In the genomic region with DNA sequence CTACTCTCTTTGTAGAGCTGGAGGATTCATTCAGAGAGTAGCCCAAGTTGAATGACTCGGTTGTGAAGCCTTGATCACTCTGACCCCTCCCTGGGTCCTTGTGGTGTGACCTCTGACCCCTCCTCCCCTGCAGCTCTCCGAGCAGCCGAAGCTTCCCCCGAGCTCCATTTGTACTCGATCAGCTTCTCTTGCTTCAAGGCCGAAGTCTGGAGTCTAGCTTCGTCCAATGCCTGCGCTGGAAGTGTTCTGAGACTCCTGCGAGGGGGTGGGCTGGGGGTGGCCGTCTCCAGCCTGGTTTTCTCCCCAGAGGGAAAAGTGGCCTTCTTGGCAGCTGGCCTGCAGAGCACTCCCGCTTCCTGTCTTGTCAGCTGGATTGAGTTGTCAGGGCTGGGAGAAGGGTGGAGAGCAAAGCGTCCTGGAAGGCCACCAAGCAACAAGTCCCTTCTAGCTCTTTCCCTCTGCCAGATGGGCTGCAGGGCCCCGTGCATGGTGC, we compare ENCODE assay signal across 9 mouse cellular contexts. TPM values are rescaled to one million over a fixed set of nuclear protein-coding genes. Genes with fewer than 3 reads are reported as not detected.
DNase-seq lines count a peak whose midpoint lies in the region; ATAC-seq and TF ChIP-seq lines count a peak whose summit lies in the region.
"Had no signal": no experiment of that assay in that cellular context is flagged by ENCODE, and none has a peak within 500 bp of the region (broad histone marks: within the 10 kb centered on the region; RNA-seq: fewer than 3 reads in every experiment).

A gene (minus strand): TSS at position 180 of the 493 bp plus-strand sequence.

- no peaks in the 10 kb centered on the region for H3K4me1 ChIP-seq in spleen, adult 2 months (ENCODE audit: control insufficient read depth, insufficient read depth, insufficient read length)
- peaks cover 27% of the 10 kb centered on the region for H3K4me1 ChIP-seq in hindbrain, embryonic 10.5 days (replicated peaks)
- H3K4me1 ChIP-seq in midbrain, embryonic 14.5 days (ENCODE audit: control insufficient read depth, insufficient read depth, low read length) = peaks cover 17% of the 10 kb centered on the region

- H3K27me3 ChIP-seq in spleen, adult 2 months (ENCODE audit: control insufficient read depth, insufficient read depth, low read length) = peaks cover 7% of the 10 kb centered on the region
- peaks cover 60% of the 10 kb centered on the region for H3K27me3 ChIP-seq in hindbrain, embryonic 10.5 days (ENCODE audit: insufficient read depth, poor library complexity, severe bottlenecking)
- peaks cover 14% of the 10 kb centered on the region for H3K27me3 ChIP-seq in midbrain, embryonic 14.5 days (ENCODE audit: control insufficient read depth, insufficient read depth, low read length)

- no peaks in the 10 kb centered on the region for H3K9me3 ChIP-seq in hindbrain, embryonic 10.5 days
- H3K9me3 ChIP-seq in midbrain, embryonic 14.5 days (ENCODE audit: control insufficient read depth, low read length) = no peaks in the 10 kb centered on the region

- no peaks in the 10 kb centered on the region for H3K36me3 ChIP-seq in spleen, adult 2 months (ENCODE audit: control insufficient read depth, insufficient read depth, low read length)
- no peaks in the 10 kb centered on the region for H3K36me3 ChIP-seq in hindbrain, embryonic 10.5 days
- no peaks in the 10 kb centered on the region for H3K36me3 ChIP-seq in midbrain, embryonic 14.5 days (ENCODE audit: control insufficient read depth, insufficient read depth, low read length)

- intact Hi-C loops in left cerebral cortex, postnatal 4 days (cut with DNase I) = loop anchor here (2.0 to 5.0 kb wide), 2 partner anchors 67 to 208 kb away; no protein-coding TSS in a partner anchor

- no peak for ATAC-seq in midbrain, embryonic 14.5 days (ENCODE audit: low FRiP score, low TSS enrichment)

- no peak for TF ChIP-seq POLR2A in spleen, adult 2 months (IDR thresholded peaks at IDR 0.05; ENCODE audit: low read depth, low read length)

- no peak for TF ChIP-seq CTCF in spleen, adult 2 months (IDR thresholded peaks at IDR 0.05; ENCODE audit: extremely low read depth, insufficient read depth, insufficient read length, insufficient replicate concordance)

- H3K27ac ChIP-seq in spleen, adult 2 months (ENCODE audit: insufficient read depth, low read length) = peak within 1 kb of the TSS; percentile 47; the same call in 1 of the 2 replicates
- peak within 1 kb of the TSS; percentile 69 for H3K27ac ChIP-seq in hindbrain, embryonic 10.5 days
- no peak within 1 kb of the TSS for H3K27ac ChIP-seq in midbrain, embryonic 14.5 days (replicated peaks; ENCODE audit: low read depth, low read length)

- H3K4me2 ChIP-seq in midbrain, embryonic 14.5 days (ENCODE audit: low read length) = 0 out of 2 replicates have a peak within 1 kb of the TSS, but pooled peaks have one; percentile 3

- 23% methylated on average over 13 of the region's 13 CpGs for WGBS in spleen, adult 2 months
- 2% methylated on average over 13 of the region's 13 CpGs for WGBS in hindbrain, embryonic 10.5 days
- WGBS in midbrain, embryonic 14.5 days = 3% methylated on average over 13 of the region's 13 CpGs

- no peak within 1 kb of the TSS for H3K9ac ChIP-seq in midbrain, embryonic 14.5 days (replicated peaks; ENCODE audit: low read length)

- DNase-seq in spleen, adult 2 months (ENCODE audit: low read depth in 1 of 2, low spot score in 2 of 2) = peak in 1 of 2 experiments; percentile 23
- DNase-seq in spleen, postnatal 4 days (ENCODE audit: low spot score in 2 of 2) = no peak
- DNase-seq in gastrocnemius, adult 18-20 months (ENCODE audit: low spot score) = peak; percentile 71
- peak; percentile 71 for DNase-seq in hindbrain, embryonic 10.5 days (ENCODE audit: low spot score)
- peak; percentile 68 for DNase-seq in left cerebral cortex, postnatal 4 days
- peak; percentile 54 for DNase-seq in midbrain, embryonic 14.5 days
- DNase-seq in testis, postnatal 10 days (ENCODE audit: low spot score) = peak; percentile 78
- no peak for DNase-seq in layer of hippocampus, adult 18-20 months (ENCODE audit: low spot score in 2 of 2)

- H3K4me3 ChIP-seq in spleen, adult 2 months (ENCODE audit: extremely low read depth, insufficient read depth, insufficient read length) = no peak within 1 kb of the TSS
- peak within 1 kb of the TSS; percentile 36 for H3K4me3 ChIP-seq in hindbrain, embryonic 10.5 days
- no peak within 1 kb of the TSS for H3K4me3 ChIP-seq in midbrain, embryonic 14.5 days (replicated peaks; ENCODE audit: low read depth, low read length)

RNA-seq across cellular contexts. Expression of the gene that starts here (rescaled TPM):
- polyA plus RNA-seq in spleen, adult 2 months (2012; rRNA removed) = not detected in 2 replicates
- total RNA-seq in gastrocnemius, adult 18-20 months (2021) = under 1 TPM in 1 of 2 experiments, not detected in 1; 0.16 TPM
- polyA plus RNA-seq in hindbrain, embryonic 10.5 days (2016; fragmentation: Nextera tagmentation; extraction: Ambion mirVana) = 0.09 TPM in 1 of 2 replicates, not detected in the other
- total RNA-seq in left cerebral cortex, postnatal 4 days (2021) = not detected
- 0.08 TPM in 1 of 2 replicates, not detected in the other for polyA plus RNA-seq in midbrain, embryonic 14.5 days (2014; fragmentation: Nextera tagmentation; extraction: Ambion mirVana)
- under 1 TPM; 0.38 to 0.52 TPM for total RNA-seq in layer of hippocampus, adult 18-20 months (2021)
- total RNA-seq: hematopoietic stem cell, adult 5-6 weeks had no signal

Comparison
In these comparisons a context has a peak if more than half of its experiments do, and no peak if none do; other contexts are left out.
1. Peak in DNase-seq in gastrocnemius, adult 18-20 months; RNA of the gene not detected or under 1 TPM.
2. Peak in DNase-seq, H3K4me3 ChIP-seq and H3K27ac ChIP-seq in hindbrain, embryonic 10.5 days; RNA of the gene not detected or under 1 TPM.
3. Peak in DNase-seq in left cerebral cortex, postnatal 4 days; RNA of the gene not detected or under 1 TPM.
4. Peak in DNase-seq and H3K4me2 ChIP-seq in midbrain, embryonic 14.5 days; RNA of the gene not detected or under 1 TPM.